Mouse (Mus musculus) megakaryocyte, embryonic 14.5 days (primary cell): ENCODE measurements around the gene Grin2d.

Experiments used
- FLI1 ChIP-seq: IDR thresholded peaks from 2 replicates; pipeline ENCODE4 v1.6.1; 2012; ENCODE audit warnings: low read length, inconsistent platforms, mixed read lengths
- GATA1 ChIP-seq: IDR thresholded peaks from 3 replicates; pipeline ENCODE4 v1.6.1; 2012; ENCODE audit warnings: mixed read lengths, low read length, inconsistent platforms, borderline replicate concordance

GRCm38 (mm10) chr7:45797661-45798510 lies 80.3 kb downstream of the Grin2d start:
- TF ChIP-seq GATA1 (no peak), FLI1 (no peak)
